Mouse (Mus musculus) megakaryocyte-erythroid progenitor cell, adult 5-6 weeks (primary cell): ENCODE data around the gene Prickle2. TPM values are rescaled to one million over a fixed set of nuclear protein-coding genes. Genes with fewer than 3 reads are reported as not detected.
A peak's percentile ranks its signal among the peaks of the same experiment; 100 is the strongest.

Source experiments
- ATAC-seq: replicated peaks from 2 replicates; pipeline ENCODE4 v1.8.0; 2016; ENCODE audit warnings: mild to moderate bottlenecking, inconsistent platforms; ENCODE audit not compliant: severe bottlenecking, poor library complexity, low FRiP score, low TSS enrichment
- total RNA-seq, 2 experiments: library from RNA; stranded (forward) in 1 of 2; stranded (reverse) in 1 of 2; fragments of 200-1000, 215-1000 nt in 1 of 2; fragments of >200 nt in 1 of 2; fragmentation: Nextera tagmentation in 1 of 2; gene quantifications; 2 replicates each; pipeline ENCODE4 v1.2.3; 2014 to 2017

The Prickle2 gene
- total RNA-seq, 2 experiments from 2014 or later, result not detected

DNA sequence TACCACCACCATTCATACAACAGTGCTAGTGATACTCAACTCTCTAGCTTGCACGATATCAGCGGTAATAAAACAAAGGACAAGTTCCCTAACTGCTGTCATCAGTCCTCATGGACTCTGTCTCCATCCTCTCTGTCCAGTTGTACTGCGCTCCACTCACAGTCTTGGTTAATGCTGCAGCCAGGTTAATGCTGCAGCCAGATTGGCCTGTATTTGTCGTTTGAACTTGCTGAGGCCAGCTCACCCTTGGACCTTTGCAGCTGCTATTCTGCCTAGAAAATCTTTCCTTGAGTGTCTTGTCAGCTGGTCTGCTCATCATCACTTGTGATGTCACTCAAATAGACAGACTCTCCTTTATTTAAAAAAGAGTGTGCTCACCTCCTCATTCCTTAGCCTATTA is 236.5 kb downstream of the Prickle2 start:
- ATAC-seq, result no peak

- ATAC-seq, result no peak
These were observed 237.1 kb downstream of the Prickle2 start for GRCm38 (mm10) chr6:92468892-92469291.

DNA sequence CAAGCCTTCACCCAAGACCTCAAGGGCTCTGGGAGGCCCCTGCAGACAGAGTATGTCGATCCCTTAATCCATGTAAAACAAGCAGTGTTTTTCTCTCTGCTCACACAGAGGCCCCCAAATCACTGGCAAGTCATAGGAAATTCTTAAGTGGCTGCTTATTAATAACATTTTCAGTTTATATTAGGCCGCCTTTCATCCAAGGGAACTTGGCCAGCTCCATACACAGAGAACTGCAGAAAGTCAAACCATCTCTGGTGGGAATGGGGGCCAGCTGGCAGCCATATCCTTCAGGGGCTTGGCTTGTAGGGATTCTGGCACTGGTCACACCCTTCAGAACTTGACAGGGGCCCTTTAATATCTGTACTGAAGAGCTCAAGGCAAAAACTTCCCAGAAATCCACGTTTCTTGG is 237.6 kb downstream of the Prickle2 start:
- no peak for ATAC-seq

- no peak for ATAC-seq
These were observed 238.6 kb downstream of the Prickle2 start for GRCm38 (mm10) chr6:92467343-92467742.

GRCm38 (mm10) chr6:92465666-92466065 is 240.3 kb downstream of the Prickle2 start:
- no peak for ATAC-seq

GRCm38 (mm10) chr6:92464781-92465337 is 241.1 kb downstream of the Prickle2 start:
- no peak for ATAC-seq

DNA sequence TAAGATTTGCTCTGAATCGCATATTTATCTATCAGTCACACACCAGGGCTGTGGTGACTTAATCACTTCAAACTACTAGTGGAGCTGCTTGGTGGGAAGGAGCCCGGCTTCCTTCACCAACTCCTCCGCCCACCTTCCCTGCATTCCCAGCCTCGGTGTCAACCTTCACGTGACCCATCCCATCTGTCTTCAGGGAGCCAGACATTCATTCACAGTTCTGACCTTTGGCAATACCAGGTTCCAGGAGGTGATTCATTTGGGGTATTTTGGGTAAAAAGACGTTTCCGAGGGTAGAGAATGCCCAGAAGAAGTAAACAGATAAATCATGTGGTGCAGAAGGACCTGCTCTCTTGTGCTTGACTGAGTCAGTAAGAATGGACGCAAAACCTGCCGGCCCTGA is 242.2 kb downstream of the Prickle2 start:
- no peak for ATAC-seq

- no peak for ATAC-seq
These were observed 245.2 kb downstream of the Prickle2 start for GRCm38 (mm10) chr6:92460750-92461149.

DNA sequence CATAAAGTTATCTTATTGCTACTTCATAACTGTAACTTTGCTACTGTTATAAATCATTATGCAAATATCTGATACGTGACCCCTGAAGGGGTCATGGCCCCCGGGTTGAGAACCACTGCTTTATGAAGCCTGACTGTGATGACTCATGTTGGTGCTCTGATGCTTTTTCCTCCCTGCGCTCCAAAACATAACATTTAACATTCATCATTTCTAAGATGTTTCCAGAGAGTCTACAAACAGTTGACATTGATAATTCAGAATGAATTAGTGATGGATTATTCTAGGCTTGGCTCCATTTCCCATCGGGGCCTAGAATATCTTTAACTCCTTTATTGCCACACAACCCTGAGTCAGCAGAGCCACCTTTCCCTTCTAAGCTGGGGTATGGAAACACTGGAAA is 247.9 kb downstream of the Prickle2 start:
- ATAC-seq, result no peak

DNA sequence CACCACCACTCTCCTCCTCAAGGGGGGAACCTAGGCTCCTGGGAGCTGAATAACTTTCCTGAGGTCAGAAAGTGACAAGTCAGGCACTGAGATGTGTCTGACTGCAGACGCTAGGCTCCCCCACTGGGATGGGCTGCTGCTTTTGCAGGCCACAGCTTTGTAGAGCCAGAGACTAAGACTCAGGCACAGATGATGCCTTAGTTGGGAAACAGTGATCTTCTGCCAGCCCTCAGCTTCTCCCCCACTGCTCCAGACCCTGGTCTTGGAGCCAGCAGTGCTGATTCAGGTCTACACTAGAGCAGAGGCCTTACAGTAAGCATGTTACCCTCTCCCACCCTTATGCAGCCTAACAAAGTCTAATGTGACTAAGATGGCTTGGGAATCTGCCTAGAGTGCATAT is 254.5 kb downstream of the Prickle2 start:
- ATAC-seq, result no peak

GRCm38 (mm10) chr6:92449956-92450355 is 256.0 kb downstream of the Prickle2 start:
- ATAC-seq, result no peak

DNA sequence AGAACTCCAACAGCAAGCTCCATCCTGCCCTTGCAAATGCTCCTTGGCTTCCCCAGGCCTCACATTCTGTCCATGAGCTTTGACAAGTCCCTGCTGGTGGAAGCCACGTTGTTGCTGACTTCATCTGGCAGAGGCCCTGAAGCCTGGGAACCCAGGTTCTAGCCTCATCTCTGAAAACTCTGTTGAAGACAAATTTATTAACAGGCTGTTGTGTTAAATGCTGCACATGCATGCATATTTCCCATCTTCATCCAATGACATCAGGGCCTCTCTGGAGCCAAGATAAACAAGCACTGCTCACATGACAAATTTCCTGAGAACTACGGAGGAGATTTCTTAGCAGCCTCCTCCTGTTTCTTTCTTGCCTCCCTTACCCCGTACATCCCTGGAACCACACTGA is 259.3 kb downstream of the Prickle2 start:
- no peak for ATAC-seq

- peak; percentile 75; the same call in 1 of the 2 replicates for ATAC-seq
These were observed 264.8 kb downstream of the Prickle2 start for GRCm38 (mm10) chr6:92441205-92441604.

DNA sequence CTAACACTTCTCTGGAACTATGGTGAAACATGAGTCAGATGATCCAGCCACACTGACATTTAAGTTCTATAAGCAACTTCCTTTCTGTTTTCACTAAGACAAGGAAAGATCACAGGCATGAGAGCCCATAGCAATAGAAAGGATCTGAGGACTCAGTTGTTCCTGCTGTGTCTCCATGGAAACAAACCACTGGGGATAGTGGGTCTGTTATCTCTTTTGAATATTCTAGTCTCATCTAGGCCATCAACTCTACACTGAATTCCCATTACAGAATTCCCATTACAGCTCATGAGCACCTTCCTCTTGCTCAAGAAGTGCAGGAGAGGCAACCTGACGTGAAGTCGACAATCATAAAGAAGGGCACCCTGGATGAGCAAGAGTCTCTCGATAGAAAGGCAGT is 265.7 kb downstream of the Prickle2 start:
- no peak for ATAC-seq

- ATAC-seq, result no peak
These were observed 273.8 kb downstream of the Prickle2 start for GRCm38 (mm10) chr6:92432146-92432545.

DNA sequence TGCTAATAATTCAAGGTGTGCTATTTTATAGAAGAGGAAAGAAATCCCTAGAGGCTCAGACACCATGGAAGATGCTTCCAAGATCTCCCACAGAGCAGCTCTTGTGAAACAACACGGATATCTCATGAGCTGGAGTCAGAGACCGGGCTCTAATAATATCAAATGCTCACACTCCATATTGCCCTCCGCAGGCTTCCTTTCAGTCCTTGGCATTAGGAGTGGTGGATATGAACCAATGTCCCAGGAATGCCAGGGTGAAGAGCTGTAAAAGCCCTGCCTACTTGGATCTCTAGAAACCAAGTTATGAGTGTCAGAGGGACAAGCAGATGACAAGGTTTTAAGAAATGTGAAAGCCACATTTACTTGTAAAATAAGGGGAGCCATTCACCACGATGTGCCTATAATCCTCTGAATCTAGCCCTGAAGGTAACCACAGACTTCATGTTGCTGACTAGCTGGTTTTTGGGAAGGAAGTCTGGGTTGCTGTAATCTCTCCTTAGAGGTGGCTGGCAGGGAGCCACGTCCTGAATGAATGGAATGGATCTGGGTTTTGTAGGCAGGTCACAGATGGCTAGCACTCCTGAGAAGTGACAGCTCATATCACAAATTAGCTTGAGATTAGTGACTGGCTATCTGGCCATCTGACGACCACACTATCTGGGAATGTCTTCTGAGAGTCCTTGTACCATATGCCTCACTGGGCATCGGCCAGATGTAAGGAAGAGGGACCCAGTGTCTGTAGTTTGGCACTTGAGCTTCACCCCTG is 278.4 kb downstream of the Prickle2 start:
- ATAC-seq, result no peak

- no peak for ATAC-seq
These were observed 280.1 kb downstream of the Prickle2 start for GRCm38 (mm10) chr6:92425901-92426300.

DNA sequence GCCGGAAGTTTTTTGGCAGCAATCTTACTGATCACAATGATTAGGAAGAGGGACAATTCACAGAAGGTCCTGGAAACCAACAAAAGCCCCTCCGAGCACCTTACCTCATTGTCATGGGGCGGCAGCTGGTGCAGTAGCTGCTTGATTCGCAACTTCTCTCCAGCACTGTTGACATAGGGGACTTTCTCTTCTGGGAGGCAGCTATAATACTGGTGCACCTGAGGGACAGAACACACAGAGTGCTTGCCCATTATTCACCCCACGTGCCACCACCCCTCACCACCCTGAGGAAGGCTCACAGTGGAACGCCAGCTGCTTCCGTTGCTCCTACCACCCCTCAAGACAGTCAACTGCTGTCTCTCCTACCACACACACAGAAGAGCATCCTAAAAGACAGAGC is 280.5 kb downstream of the Prickle2 start:
- no peak for ATAC-seq

DNA sequence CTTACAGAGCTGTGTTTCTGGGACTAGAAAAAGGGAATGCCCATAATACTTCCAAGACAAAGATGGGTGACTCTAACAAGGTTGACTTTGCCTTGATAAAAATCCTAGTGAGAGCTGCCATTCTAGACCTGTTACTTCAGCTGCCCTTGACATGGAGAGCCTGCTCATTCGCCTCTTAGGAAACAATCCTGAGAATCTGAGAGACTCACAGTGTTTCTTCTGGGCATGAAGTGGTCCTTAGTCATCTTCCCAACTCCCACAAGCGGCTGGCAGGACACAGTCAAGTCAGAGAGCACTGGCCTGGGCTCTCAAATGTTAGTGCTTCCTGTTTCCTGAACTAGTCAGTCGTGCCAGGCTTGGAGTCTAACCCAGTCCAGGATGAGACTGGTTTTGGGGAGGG is 281.0 kb downstream of the Prickle2 start:
- no peak for ATAC-seq

DNA sequence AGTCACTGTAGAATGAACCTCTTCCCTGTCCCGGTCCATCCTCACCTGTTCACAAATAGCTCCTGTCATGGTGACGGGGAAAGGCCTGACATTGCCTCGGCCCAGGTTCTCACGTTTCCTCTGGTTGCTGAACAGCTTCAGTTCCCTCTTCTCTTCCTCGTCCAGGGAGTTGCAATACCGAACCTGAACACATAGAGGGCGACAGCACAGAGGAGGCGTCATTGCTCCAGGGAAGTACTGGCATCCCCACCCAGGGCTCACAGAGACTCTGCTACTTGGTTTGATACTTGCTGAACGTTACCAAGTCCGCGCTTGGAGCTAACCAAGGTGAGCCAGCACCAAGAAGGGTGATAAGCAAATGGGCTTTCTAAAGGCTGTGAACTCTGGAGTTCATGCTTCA is 283.7 kb downstream of the Prickle2 start:
- 0 out of 2 replicates have a peak, but pooled peaks have one; percentile 52 for ATAC-seq

DNA sequence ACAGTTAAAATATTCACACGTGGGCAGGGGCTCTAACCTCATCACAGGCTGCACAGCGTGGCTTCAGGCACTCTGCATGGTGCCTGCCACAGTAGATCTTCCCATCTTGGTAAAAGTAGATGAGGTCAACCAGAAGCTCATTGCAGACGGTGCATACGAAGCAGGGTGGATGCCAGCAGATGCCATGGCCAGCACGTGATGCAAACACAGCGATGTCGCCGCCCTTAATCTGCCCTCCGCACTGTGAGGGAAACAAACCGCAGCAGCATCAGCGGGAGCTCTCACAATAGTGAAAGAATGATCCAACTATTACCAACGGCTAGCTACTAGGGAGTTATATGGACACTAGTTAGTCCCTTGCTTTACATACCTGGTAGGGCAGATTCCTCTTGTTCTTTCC is 285.8 kb downstream of the Prickle2 start:
- ATAC-seq, result no peak
